Mouse (Mus musculus) lung, embryonic 14.5 days (tissue): ENCODE measurements around the gene Cln3. TPM values are rescaled to one million over a fixed set of nuclear protein-coding genes. Genes with fewer than 3 reads are reported as not detected.

Experiments used
- ATAC-seq: fragments of 200-750 bp; cut with Nextera tagmentation; 2 replicates; pipeline ENCODE4 v1.8.0; 2017; ENCODE audit warnings: mild to moderate bottlenecking, moderate TSS enrichment, moderate library complexity; ENCODE audit not compliant: insufficient read depth
- DNase-seq: peaks from one replicate; pipeline ENCODE4 v3.0.0-alpha.2; 2015
- H3K27ac ChIP-seq: fragments of 300-500 bp; sonication (generic); 2 replicates; pipeline ENCODE4 v1.5.1; 2014; ENCODE audit warnings: low read depth, mild to moderate bottlenecking, moderate library complexity
- H3K27me3 ChIP-seq: fragments of 300-500 bp; sonication (generic); 2 replicates; pipeline ENCODE4 v1.6.1; 2014; ENCODE audit warnings: low read length, control low read depth; ENCODE audit not compliant: insufficient read depth
- H3K36me3 ChIP-seq: fragments of 300-500 bp; sonication (generic); 2 replicates; pipeline ENCODE4 v1.6.1; 2014; ENCODE audit warnings: control low read depth; ENCODE audit not compliant: insufficient read depth
- H3K4me1 ChIP-seq: fragments of 300-500 bp; sonication (generic); 2 replicates; pipeline ENCODE4 v1.6.1; 2014; ENCODE audit warnings: antibody characterized with exemption, control low read depth; ENCODE audit not compliant: insufficient read depth
- H3K4me2 ChIP-seq: fragments of 300-500 bp; sonication (generic); 2 replicates; pipeline ENCODE4 v1.6.1; 2014; ENCODE audit warnings: mild to moderate bottlenecking
- H3K4me3 ChIP-seq: fragments of 300-500 bp; sonication (generic); 2 replicates; pipeline ENCODE4 v1.5.1; 2014; ENCODE audit warnings: low read depth, low read length
- H3K9ac ChIP-seq: fragments of 300-500 bp; sonication (generic); 2 replicates; pipeline ENCODE4 v1.6.1; 2014
- H3K9me3 ChIP-seq: fragments of 300-500 bp; sonication (generic); 2 replicates; pipeline ENCODE4 v1.6.1; 2016; ENCODE audit warnings: low read depth, low read length, control low read depth
- CTCF ChIP-seq: IDR thresholded peaks from 2 replicates; pipeline ENCODE4 v1.5.1; 2016; ENCODE audit warnings: antibody characterized with exemption, low read depth
- WGBS: fragments of 180-500 bp; shearing (Covaris S2); extraction: QIAGEN DNeasy Blood & Tissue Kit; methylation state at CpG from one replicate; pipeline ENCODE4 v1.1.7; 2014; 5-methylcytosine and 5-hydroxymethylcytosine counted together
- polyA plus RNA-seq: library from polyadenylated mRNA; unstranded; fragments of >200 nt; fragmentation: Nextera tagmentation; extraction: Ambion mirVana; gene quantifications from 2 replicates; pipeline ENCODE4 v1.2.1, GENCODE M21; 2014

Cln3 gene
- polyA plus RNA-seq, 1 experiment from 2014 or later: 24.1 TPM

DNA sequence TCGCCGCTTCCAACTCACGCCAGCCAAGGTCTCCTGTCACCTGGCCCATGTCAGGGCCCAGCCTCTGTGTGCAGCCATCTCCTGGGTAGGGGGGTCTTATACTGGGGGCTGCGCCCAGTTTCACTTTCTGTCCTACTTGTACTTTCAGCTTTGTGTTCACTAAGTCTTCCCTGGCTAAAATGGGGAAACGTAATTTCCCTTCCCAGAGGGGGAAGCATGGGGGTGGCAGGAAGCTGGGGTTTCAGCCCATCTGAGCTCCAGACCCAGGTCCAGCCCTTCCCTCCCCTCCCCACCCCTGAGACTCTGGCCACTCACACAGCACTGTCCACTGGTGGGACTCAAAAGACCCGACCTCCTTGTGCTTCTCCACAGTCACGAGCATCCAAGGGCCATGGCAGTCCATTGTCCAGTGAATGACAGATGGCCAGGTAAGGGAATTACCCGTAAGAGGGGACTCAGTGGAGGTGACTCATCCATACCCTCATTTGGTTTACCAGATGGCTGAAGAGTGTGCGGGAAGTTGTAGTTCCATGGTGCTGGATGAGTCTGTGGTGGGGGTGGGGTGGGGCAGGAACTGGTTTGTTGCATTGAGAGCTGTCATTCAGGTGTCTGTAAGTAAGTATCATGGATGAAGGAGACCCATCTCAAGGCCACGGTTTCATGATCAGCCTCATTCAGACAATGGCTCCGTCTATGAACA, 9.4 kb upstream of the Cln3 start, which contains the start of gene Il27:
Gene Il27 (minus strand): TSS at position 80 of the 700 bp plus-strand sequence.
- Histone ChIP-seq H3K27me3 (no peaks in the 10 kb centered on the region), H3K27ac (no peak within 1 kb of the TSS), H3K4me1 (no peaks in the 10 kb centered on the region), H3K36me3 (no peaks in the 10 kb centered on the region), H3K4me2 (no peak within 1 kb of the TSS), H3K9me3 (no peaks in the 10 kb centered on the region), H3K4me3 (no peak within 1 kb of the TSS), H3K9ac (no peak within 1 kb of the TSS)
- DNase-seq (no peak), ATAC-seq (no peak)
- WGBS: 77% methylated on average over 11 of the region's 11 CpGs
- TF ChIP-seq CTCF: no peak

DNA sequence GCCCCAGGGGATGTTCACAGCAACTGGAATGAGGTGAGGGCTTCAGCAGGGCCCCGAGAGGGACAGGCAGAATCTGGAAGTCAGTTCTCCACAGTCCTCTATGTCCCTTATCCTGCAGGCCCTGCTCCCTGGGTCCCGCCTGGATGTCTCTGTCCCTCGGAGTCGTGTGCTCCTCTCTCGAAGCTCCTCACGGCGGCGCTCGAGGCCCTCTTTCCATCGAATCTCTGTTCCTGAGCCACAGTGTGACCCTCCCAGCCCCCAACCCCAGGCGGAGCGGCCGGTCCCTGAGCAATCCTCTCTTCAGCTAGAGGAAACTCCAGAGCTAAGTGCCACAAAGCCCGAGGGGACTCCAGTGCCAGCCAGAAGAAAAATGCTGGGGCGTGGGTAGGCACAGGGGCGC, 2.2 kb upstream of the Cln3 start:
- H3K27me3 ChIP-seq: no peaks in the 10 kb centered on the region
- H3K4me3 ChIP-seq: no peak overlapping the region
- no peak overlapping the region for H3K27ac ChIP-seq
- ATAC-seq (peak; percentile 36; the same call in 1 of the 2 replicates), DNase-seq (peak; percentile 81)
- peak overlapping the region; percentile 15 for H3K9ac ChIP-seq
- no peaks in the 10 kb centered on the region for H3K36me3 ChIP-seq
- 9% methylated on average over 16 of the region's 16 CpGs for WGBS
- H3K4me2 ChIP-seq: peak overlapping the region; percentile 39; the same call in 1 of the 2 replicates
- no peaks in the 10 kb centered on the region for H3K9me3 ChIP-seq
- peak; percentile 69 for TF ChIP-seq CTCF
- no peaks in the 10 kb centered on the region for H3K4me1 ChIP-seq

DNA sequence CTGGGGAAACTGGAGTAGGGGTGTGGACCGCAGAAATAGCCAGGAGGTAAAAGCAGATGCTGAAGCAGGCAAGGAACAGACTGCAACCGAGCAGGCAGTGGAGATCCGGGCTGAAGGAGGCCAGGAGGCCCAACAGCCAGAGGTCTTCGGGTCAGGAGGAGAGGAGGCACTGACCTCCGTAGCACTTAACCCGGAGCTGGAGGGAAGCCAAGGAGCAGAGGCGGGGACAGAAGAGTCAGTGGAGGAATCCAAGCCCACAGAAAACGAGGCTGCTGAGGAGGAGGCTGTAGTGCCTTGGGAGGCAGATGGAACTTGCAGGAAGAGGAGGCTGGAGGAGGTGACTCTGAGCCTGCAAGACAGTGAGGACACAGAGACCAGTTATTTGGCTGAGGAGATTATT, 1.2 kb upstream of the Cln3 start:
- DNase-seq: peak; percentile 49
- Histone ChIP-seq H3K9ac (peak overlapping the region; percentile 13; the same call in 1 of the 2 replicates), H3K4me2 (no peak overlapping the region), H3K27me3 (no peaks in the 10 kb centered on the region), H3K4me3 (no peak overlapping the region), H3K4me1 (no peaks in the 10 kb centered on the region), H3K9me3 (no peaks in the 10 kb centered on the region), H3K27ac (no peak overlapping the region), H3K36me3 (no peaks in the 10 kb centered on the region)
- no peak for ATAC-seq
- no peak for TF ChIP-seq CTCF
- WGBS: 26% methylated on average over 8 of the region's 8 CpGs

DNA sequence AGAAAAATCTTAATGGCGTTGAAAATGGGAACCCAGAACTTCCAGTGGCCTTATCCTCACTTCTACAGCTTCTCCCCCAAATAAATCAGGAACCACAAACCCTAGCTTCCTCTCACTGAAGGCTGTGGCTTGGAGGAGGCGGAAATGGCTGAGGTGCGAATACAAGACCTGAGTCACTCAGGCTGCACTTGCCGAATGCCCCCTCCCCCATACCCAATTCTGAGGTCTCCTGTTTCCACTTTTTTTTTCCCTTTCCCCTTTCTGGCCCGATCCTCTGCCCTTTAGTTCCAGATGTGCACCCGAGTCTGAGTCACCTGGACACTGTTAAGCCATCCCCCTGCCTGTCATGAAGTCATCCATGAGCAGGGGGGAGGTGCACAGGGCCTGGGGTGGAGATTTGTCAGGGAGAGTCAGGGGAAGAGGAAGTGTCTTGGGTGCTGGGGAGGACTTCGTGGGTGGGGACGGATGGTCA, 1.1 kb downstream of the Cln3 start, which contains the start of gene Apobr:
Gene Apobr (plus strand): TSS at position 437 of the 472 bp plus-strand sequence.
- Histone ChIP-seq H3K4me2 (peak within 1 kb of the TSS; percentile 83), H3K9me3 (no peaks in the 10 kb centered on the region), H3K4me3 (peak within 1 kb of the TSS; percentile 55), H3K4me1 (no peaks in the 10 kb centered on the region), H3K9ac (peak within 1 kb of the TSS; percentile 57; the same call in 1 of the 2 replicates), H3K36me3 (no peaks in the 10 kb centered on the region), H3K27me3 (no peaks in the 10 kb centered on the region), H3K27ac (no peak within 1 kb of the TSS)
- ATAC-seq (no peak), DNase-seq (no peak)
- 73% methylated on average over 8 of the region's 8 CpGs for WGBS
- no peak for TF ChIP-seq CTCF

DNA sequence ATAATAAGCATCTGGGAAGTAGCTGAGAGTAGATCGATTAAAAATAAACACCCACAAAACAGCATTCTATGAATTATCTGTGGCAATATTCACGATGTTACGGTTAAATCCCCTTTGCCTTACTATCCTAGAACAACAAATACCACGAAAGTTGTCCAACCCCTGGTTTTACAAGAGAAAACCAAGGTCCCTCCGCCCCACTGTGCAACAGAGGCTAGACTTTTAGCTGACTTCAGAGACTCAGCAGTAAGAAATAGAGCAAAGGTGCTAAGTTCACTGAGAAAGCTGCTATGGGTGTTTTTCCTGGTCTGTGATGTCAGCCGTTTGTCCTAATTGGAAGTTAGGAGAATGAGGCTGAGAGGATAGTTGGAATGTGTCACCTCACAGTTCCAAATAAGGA, 1.9 kb downstream of the Cln3 start:
- no peak for TF ChIP-seq CTCF
- H3K4me1 ChIP-seq: no peaks in the 10 kb centered on the region
- peak overlapping the region; percentile 55 for H3K4me3 ChIP-seq
- DNase-seq: peak; percentile 19
- WGBS: 53% methylated on average over 6 of the region's 6 CpGs
- peak overlapping the region; percentile 57; the same call in 1 of the 2 replicates for H3K9ac ChIP-seq
- peak overlapping the region; percentile 83 for H3K4me2 ChIP-seq
- H3K9me3 ChIP-seq: no peaks in the 10 kb centered on the region
- peaks cover 3% of the 10 kb centered on the region; the same call in 1 of the 2 replicates for H3K36me3 ChIP-seq
- H3K27me3 ChIP-seq: no peaks in the 10 kb centered on the region
- H3K27ac ChIP-seq: no peak overlapping the region
- ATAC-seq: no peak

DNA sequence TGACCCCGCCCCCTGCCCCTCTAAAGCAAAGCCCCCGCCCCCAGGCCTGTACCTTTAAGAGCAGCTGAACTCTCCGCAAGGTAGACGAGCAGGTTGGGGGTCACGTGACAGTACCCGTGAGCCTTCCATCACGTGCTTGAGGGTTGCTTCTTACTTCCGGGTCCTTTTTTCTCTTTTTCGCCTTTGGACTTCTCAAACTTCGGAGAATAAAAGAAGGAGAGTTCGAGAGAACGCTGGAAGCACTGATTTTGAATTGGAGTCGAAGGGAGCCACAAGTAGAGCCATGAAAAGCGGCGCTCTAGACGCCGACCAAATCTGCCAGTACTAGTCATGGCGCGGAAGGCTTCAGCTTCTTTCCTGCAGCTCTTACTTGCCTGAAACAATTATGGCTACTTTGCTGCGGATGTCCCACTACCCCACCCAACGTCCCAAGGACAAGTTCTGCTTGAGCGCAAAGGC, 2.3 kb downstream of the Cln3 start:
- WGBS: under 1% methylated on average over 22 of the region's 22 CpGs
- Histone ChIP-seq H3K36me3 (peaks cover 5% of the 10 kb centered on the region; the same call in 1 of the 2 replicates), H3K4me2 (peak overlapping the region; percentile 83), H3K9ac (peak overlapping the region; percentile 57), H3K9me3 (no peaks in the 10 kb centered on the region), H3K27me3 (no peaks in the 10 kb centered on the region), H3K4me3 (peak overlapping the region; percentile 55), H3K4me1 (no peaks in the 10 kb centered on the region), H3K27ac (peak overlapping the region; percentile 86)
- ATAC-seq: peak; percentile 78
- peak; percentile 91 for DNase-seq
- no peak for TF ChIP-seq CTCF

DNA sequence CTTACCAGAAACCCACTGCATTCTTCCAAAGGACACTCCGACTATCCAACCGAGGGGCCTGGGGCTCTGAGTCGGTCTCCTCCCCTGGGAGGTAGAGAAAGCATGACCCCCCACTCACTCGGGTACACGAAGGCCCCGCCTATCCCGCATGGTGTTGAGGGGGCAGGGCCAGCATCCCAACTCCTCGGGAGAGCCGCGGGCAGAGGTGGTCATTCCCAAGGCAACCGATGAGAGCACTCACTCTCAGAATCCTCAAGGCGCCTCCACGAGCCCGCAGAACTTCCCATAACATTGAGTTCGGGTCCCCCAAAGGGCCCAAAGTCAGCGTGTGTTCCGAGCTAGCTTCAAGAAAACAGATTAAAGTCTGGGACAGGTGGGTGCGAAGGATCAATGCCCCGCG, 2.9 kb downstream of the Cln3 start:
- DNase-seq: peak; percentile 58
- TF ChIP-seq CTCF: no peak
- Histone ChIP-seq H3K27me3 (no peaks in the 10 kb centered on the region), H3K4me1 (no peaks in the 10 kb centered on the region), H3K9ac (peak overlapping the region; percentile 57), H3K4me3 (peak overlapping the region; percentile 55), H3K4me2 (peak overlapping the region; percentile 83), H3K9me3 (no peaks in the 10 kb centered on the region), H3K27ac (no peak overlapping the region; the same call in 1 of the 2 replicates), H3K36me3 (peaks cover 5% of the 10 kb centered on the region; the same call in 1 of the 2 replicates)
- ATAC-seq: peak; percentile 67
- WGBS: under 1% methylated on average over 20 of the region's 20 CpGs
